Mouse (Mus musculus) limb, embryonic 14.5 days (tissue): ENCODE measurements around the gene Akip1. TPM values are rescaled to one million over a fixed set of nuclear protein-coding genes. Genes with fewer than 3 reads are reported as not detected.

Experiments
- ATAC-seq: fragments of 200-750 bp; cut with Nextera tagmentation; 2 replicates; pipeline ENCODE4 v1.8.0; 2017; ENCODE audit warnings: low read depth, moderate number of reproducible peaks, moderate TSS enrichment; ENCODE audit not compliant: low FRiP score
- DNase-seq: peaks from one replicate; pipeline ENCODE4 v3.0.0-alpha.2; 2015; ENCODE audit warnings: low spot score
- H3K27ac ChIP-seq: fragments of 300-500 bp; sonication (generic); replicated peaks from 2 replicates; pipeline ENCODE4 v1.5.1; 2014; ENCODE audit warnings: low read depth, mild to moderate bottlenecking, low read length, moderate library complexity, mixed read lengths
- H3K27me3 ChIP-seq: fragments of 300-500 bp; sonication (generic); 2 replicates; pipeline ENCODE4 v1.6.1; 2014; ENCODE audit warnings: low read length, mixed read lengths; ENCODE audit not compliant: control insufficient read depth, insufficient read depth
- H3K36me3 ChIP-seq: fragments of 300-500 bp; sonication (generic); 2 replicates; pipeline ENCODE4 v1.6.1; 2014; ENCODE audit warnings: mild to moderate bottlenecking, low read length, moderate library complexity, mixed read lengths; ENCODE audit not compliant: control insufficient read depth, insufficient read depth
- H3K4me1 ChIP-seq: fragments of 300-500 bp; sonication (generic); 2 replicates; pipeline ENCODE4 v1.6.1; 2014; ENCODE audit warnings: antibody characterized with exemption, low read length, mixed read lengths; ENCODE audit not compliant: control insufficient read depth, insufficient read depth
- H3K4me2 ChIP-seq: fragments of 300-500 bp; sonication (generic); replicated peaks from 2 replicates; pipeline ENCODE4 v1.6.1; 2014; ENCODE audit warnings: low read depth, mild to moderate bottlenecking, low read length, moderate library complexity; ENCODE audit not compliant: severe bottlenecking
- H3K4me3 ChIP-seq: fragments of 300-500 bp; sonication (generic); replicated peaks from 2 replicates; pipeline ENCODE4 v1.5.1; 2014; ENCODE audit warnings: low read length
- H3K9ac ChIP-seq: fragments of 300-500 bp; sonication (generic); 2 replicates; pipeline ENCODE4 v1.6.1; 2014; ENCODE audit warnings: mild to moderate bottlenecking, low read depth, low read length, moderate library complexity; ENCODE audit not compliant: severe bottlenecking
- H3K9me3 ChIP-seq: fragments of 300-500 bp; sonication (generic); 2 replicates; pipeline ENCODE4 v1.6.1; 2016; ENCODE audit warnings: low read length; ENCODE audit not compliant: control insufficient read depth
- POLR2A ChIP-seq: fragments of 200-500 bp; IDR thresholded peaks from 2 replicates; pipeline ENCODE4 v1.8.0; 2012; ENCODE audit warnings: inconsistent platforms, mild to moderate bottlenecking, moderate library complexity, borderline replicate concordance; ENCODE audit not compliant: insufficient read depth, insufficient read length; ENCODE audit errors: extremely low read depth
- WGBS: fragments of 180-500 bp; shearing (Covaris S2); extraction: QIAGEN DNeasy Blood & Tissue Kit; methylation state at CpG from one replicate; pipeline ENCODE4 v1.1.7; 2014; 5-methylcytosine and 5-hydroxymethylcytosine counted together
- polyA plus RNA-seq, 2 experiments: library from polyadenylated mRNA; depleted of rRNA in 1 of 2; stranded (reverse) in 1 of 2; unstranded in 1 of 2; fragments of >200 nt; fragmentation: Nextera tagmentation in 1 of 2; extraction: Ambion mirVana in 1 of 2; gene quantifications; 2 replicates each; pipeline versions ENCODE4 v1.2.1 to v1.2.3; 2012 to 2014

The Akip1 gene
- 20.4 and 25.5 TPM in 2 replicates for polyA plus RNA-seq (2012; rRNA removed)
- 33.8 and 39.0 TPM in 2 replicates for polyA plus RNA-seq (2014; fragmentation: Nextera tagmentation; extraction: Ambion mirVana)

GRCm38 (mm10) chr7:109703190-109704015, at the start of gene Akip1, which contains the start of gene St5:
Gene Akip1 (plus strand): TSS chr7:109703690.
Gene St5 (minus strand): TSS chr7:109703605.
- peak within 1 kb of the TSS; percentile 65 for H3K9ac ChIP-seq
- H3K4me1 ChIP-seq: peaks cover 5% of the 10 kb centered on the region; the same call in 1 of the 2 replicates
- DNase-seq (peak; percentile 90), ATAC-seq (peak; percentile 96)
- no peaks in the 10 kb centered on the region for H3K9me3 ChIP-seq
- H3K36me3 ChIP-seq: no peaks in the 10 kb centered on the region
- TF ChIP-seq POLR2A: peak; percentile 83; the same call in 1 of the 2 replicates
- peak within 1 kb of the TSS; percentile 69 for H3K4me2 ChIP-seq
- H3K27ac ChIP-seq: peak within 1 kb of the TSS; percentile 74
- H3K27me3 ChIP-seq: no peaks in the 10 kb centered on the region
- H3K4me3 ChIP-seq: peak within 1 kb of the TSS; percentile 62
- under 1% methylated on average over 56 of the region's 61 CpGs for WGBS

GRCm38 (mm10) chr7:109654871-109655270, 48.6 kb upstream of the Akip1 start:
- no peak for DNase-seq
- H3K9me3 ChIP-seq: no peaks in the 10 kb centered on the region
- H3K4me3 ChIP-seq: no peak overlapping the region
- H3K4me1 ChIP-seq: no peaks in the 10 kb centered on the region
- no peak overlapping the region for H3K9ac ChIP-seq
- no peaks in the 10 kb centered on the region for H3K27me3 ChIP-seq
- no peak for ATAC-seq
- H3K4me2 ChIP-seq: no peak overlapping the region
- no peaks in the 10 kb centered on the region for H3K36me3 ChIP-seq
- WGBS: 84% methylated on average over 5 of the region's 5 CpGs
- TF ChIP-seq POLR2A: no peak
- no peak overlapping the region for H3K27ac ChIP-seq

- Histone ChIP-seq H3K9ac (no peak overlapping the region), H3K4me1 (no peaks in the 10 kb centered on the region), H3K27ac (no peak overlapping the region), H3K4me2 (no peak overlapping the region), H3K27me3 (no peaks in the 10 kb centered on the region), H3K36me3 (no peaks in the 10 kb centered on the region), H3K9me3 (no peaks in the 10 kb centered on the region), H3K4me3 (no peak overlapping the region)
- TF ChIP-seq POLR2A: no peak
- no peak for DNase-seq
- ATAC-seq: no peak
- WGBS: 69% methylated on average over 6 of the region's 6 CpGs
These were observed 45.6 kb upstream of the Akip1 start for GRCm38 (mm10) chr7:109657884-109658283.

- ATAC-seq (no peak), DNase-seq (no peak)
- no peak overlapping the region for H3K9ac ChIP-seq
- H3K4me2 ChIP-seq: no peak overlapping the region
- 94% methylated on average over 2 of the region's 2 CpGs for WGBS
- no peak overlapping the region for H3K27ac ChIP-seq
- H3K4me1 ChIP-seq: peaks cover 2% of the 10 kb centered on the region; the same call in 1 of the 2 replicates
- no peak for TF ChIP-seq POLR2A
- H3K9me3 ChIP-seq: no peaks in the 10 kb centered on the region
- H3K36me3 ChIP-seq: no peaks in the 10 kb centered on the region
- H3K27me3 ChIP-seq: no peaks in the 10 kb centered on the region
- H3K4me3 ChIP-seq: no peak overlapping the region
These were observed 44.2 kb upstream of the Akip1 start for GRCm38 (mm10) chr7:109659278-109659677.

GRCm38 (mm10) chr7:109662626-109663025, 40.9 kb upstream of the Akip1 start:
- peaks cover 2% of the 10 kb centered on the region; the same call in 1 of the 2 replicates for H3K4me1 ChIP-seq
- H3K36me3 ChIP-seq: no peaks in the 10 kb centered on the region
- H3K4me2 ChIP-seq: no peak overlapping the region
- WGBS: 59% methylated on average over 4 of the region's 4 CpGs
- H3K27me3 ChIP-seq: no peaks in the 10 kb centered on the region
- H3K27ac ChIP-seq: no peak overlapping the region
- H3K9me3 ChIP-seq: no peaks in the 10 kb centered on the region
- DNase-seq (no peak), ATAC-seq (no peak)
- no peak for TF ChIP-seq POLR2A
- no peak overlapping the region for H3K9ac ChIP-seq
- H3K4me3 ChIP-seq: no peak overlapping the region
